Mouse (Mus musculus) large intestine, adult 2 months (tissue): ENCODE measurements around the gene Tfb2m. TPM values are rescaled to one million over a fixed set of nuclear protein-coding genes. Genes with fewer than 3 reads are reported as not detected.

ENCODE experiments used
- DNase-seq: peaks from one replicate; pipeline ENCODE4 v3.0.0-alpha.2; 2012; ENCODE audit warnings: low read depth, low spot score
- WGBS: fragments of 180-500 bp; shearing (Covaris S2); methylation state at CpG from one replicate; pipeline ENCODE4 v1.1.7; 2018; 5-methylcytosine and 5-hydroxymethylcytosine counted together
- polyA plus RNA-seq: library from polyadenylated mRNA; depleted of rRNA; stranded (reverse); fragments of >200 nt; gene quantifications from 2 replicates; pipeline ENCODE4 v1.2.3, GENCODE M21; 2012

Tfb2m gene
- polyA plus RNA-seq, 1 experiment, result 6.3 TPM

GRCm38 (mm10) chr1:179560845-179561430 is 14.9 kb upstream of the Tfb2m start:
- WGBS, result 79% methylated on average over 6 of the region's 6 CpGs
- DNase-seq, result no peak

GRCm38 (mm10) chr1:179559446-179560194 is 13.6 kb upstream of the Tfb2m start:
- WGBS, result 30% methylated on average over 11 of the region's 11 CpGs
- DNase-seq, result no peak

- DNase-seq, result no peak
- WGBS, result 95% methylated on average over 3 of the region's 3 CpGs
Measured at GRCm38 (mm10) chr1:179556921-179557320, 10.9 kb upstream of the Tfb2m start.

- no peak for DNase-seq
- WGBS, result 64% methylated on average over 4 of the region's 4 CpGs
Measured at GRCm38 (mm10) chr1:179553949-179554347, 7.9 kb upstream of the Tfb2m start.

- DNase-seq, result no peak
- 38% methylated on average over 5 of the region's 5 CpGs for WGBS
Measured at GRCm38 (mm10) chr1:179553197-179553948, 7.3 kb upstream of the Tfb2m start.

GRCm38 (mm10) chr1:179552751-179553150 is 6.7 kb upstream of the Tfb2m start:
- WGBS, result 23% methylated on average over 7 of the region's 7 CpGs

GRCm38 (mm10) chr1:179551921-179552320 is 5.9 kb upstream of the Tfb2m start:
- no peak for DNase-seq
- WGBS, result 31% methylated on average over 4 of the region's 4 CpGs

More at GRCm38 (mm10) chr1:179552751-179553150, 6.7 kb upstream of the Tfb2m start:
- no peak for DNase-seq

- DNase-seq, result no peak
- 72% methylated on average over 3 of the region's 3 CpGs for WGBS
Measured at GRCm38 (mm10) chr1:179551336-179551735, 5.3 kb upstream of the Tfb2m start.

GRCm38 (mm10) chr1:179548996-179549752 is 3.1 kb upstream of the Tfb2m start:
- WGBS, result 88% methylated on average over 5 of the region's 5 CpGs
- no peak for DNase-seq

- 89% methylated on average over 11 of the region's 11 CpGs for WGBS
- no peak for DNase-seq
Measured at GRCm38 (mm10) chr1:179548220-179548619, 2.2 kb upstream of the Tfb2m start.

GRCm38 (mm10) chr1:179547176-179547575 is 1.1 kb upstream of the Tfb2m start:
- DNase-seq, result no peak
- WGBS, result 5% methylated on average over 5 of the region's 5 CpGs

GRCm38 (mm10) chr1:179546551-179546917 is 467 bp upstream of the Tfb2m start:
- WGBS, result under 1% methylated on average over 44 of the region's 44 CpGs
- DNase-seq, result no peak

- WGBS, result 64% methylated on average over 3 of the region's 3 CpGs
- no peak for DNase-seq
Measured at GRCm38 (mm10) chr1:179541502-179541901, 4.6 kb downstream of the Tfb2m start.

- no peak for DNase-seq
- 34% methylated on average over 3 of the region's 3 CpGs for WGBS
Measured at GRCm38 (mm10) chr1:179539887-179540286, 6.2 kb downstream of the Tfb2m start.

GRCm38 (mm10) chr1:179539054-179539453 is 7.0 kb downstream of the Tfb2m start:
- 92% methylated on average over 3 of the region's 3 CpGs for WGBS
- DNase-seq, result no peak

- DNase-seq, result no peak
Measured at GRCm38 (mm10) chr1:179519901-179520300, 26.2 kb downstream of the Tfb2m start.

GRCm38 (mm10) chr1:179517713-179518465 is 28.2 kb downstream of the Tfb2m start, which contains the start of gene Smyd3:
Smyd3 (minus strand) TSS chr1:179518041.
- peak; percentile 78 for DNase-seq
- WGBS, result 5% methylated on average over 39 of the region's 39 CpGs

More at GRCm38 (mm10) chr1:179519901-179520300, 26.2 kb downstream of the Tfb2m start:
- 79% methylated on average over 3 of the region's 3 CpGs for WGBS

GRCm38 (mm10) chr1:179516941-179517712 is 28.9 kb downstream of the Tfb2m start:
- DNase-seq, result no peak

More at GRCm38 (mm10) chr1:179516941-179517712, 28.9 kb downstream of the Tfb2m start:
- WGBS, result under 1% methylated on average over 21 of the region's 21 CpGs
